Mouse (Mus musculus): ENCODE data around the gene Pum2. TPM values are rescaled to one million over a fixed set of nuclear protein-coding genes. Genes with fewer than 3 reads are reported as not detected.
"Not testable (repeated sequence)": the region's sequence is repeated elsewhere in the genome, so short reads cannot be mapped to it uniquely, and the experiment has no call there.

Pum2 gene
- polyA plus RNA-seq, 2 experiments: 57.5 to 64.3 TPM

GRCm38 (mm10) chr12:8675361-8675760 lies 1.4 kb downstream of the Pum2 start:
- Histone ChIP-seq H3K27ac (replicated peaks; ENCODE audit: low read depth, low read length) (peak overlapping the region; percentile 98; the same call in 1 of the 2 replicates), H3K27me3 (ENCODE audit: control insufficient read depth, insufficient read depth, low read length) (no peaks in the 10 kb centered on the region), H3K4me1 (ENCODE audit: control insufficient read depth, insufficient read depth, low read length) (peaks cover 20% of the 10 kb centered on the region), H3K9me3 (ENCODE audit: control insufficient read depth, low read length) (no peaks in the 10 kb centered on the region), H3K9ac (ENCODE audit: low read depth, low read length, severe bottlenecking) (peak overlapping the region; percentile 100), H3K4me2 (replicated peaks; ENCODE audit: low read depth, low read length, severe bottlenecking) (peak overlapping the region; percentile 61), H3K36me3 (ENCODE audit: control insufficient read depth, insufficient read depth, low read length) (no peaks in the 10 kb centered on the region), H3K4me3 (replicated peaks; ENCODE audit: low read length) (peak overlapping the region; percentile 97)
- peak; percentile 14 for DNase-seq (ENCODE audit: low spot score)
- WGBS: under 1% methylated on average over 7 of the region's 7 CpGs
- ATAC-seq (ENCODE audit: low FRiP score, low read depth): no peak
- no peak for TF ChIP-seq POLR2A (IDR thresholded peaks at IDR 0.05; ENCODE audit: borderline replicate concordance, extremely low read depth, insufficient read depth, insufficient read length)

GRCm38 (mm10) chr12:8676341-8676740 lies 2.4 kb downstream of the Pum2 start:
- Histone ChIP-seq H3K4me2 (replicated peaks; ENCODE audit: low read depth, low read length, severe bottlenecking) (peak overlapping the region; percentile 61), H3K27me3 (ENCODE audit: control insufficient read depth, insufficient read depth, low read length) (no peaks in the 10 kb centered on the region), H3K9ac (ENCODE audit: low read depth, low read length, severe bottlenecking) (no peak overlapping the region), H3K4me3 (replicated peaks; ENCODE audit: low read length) (peak overlapping the region; percentile 97), H3K36me3 (ENCODE audit: control insufficient read depth, insufficient read depth, low read length) (no peaks in the 10 kb centered on the region), H3K9me3 (ENCODE audit: control insufficient read depth, low read length) (no peaks in the 10 kb centered on the region), H3K27ac (replicated peaks; ENCODE audit: low read depth, low read length) (no peak overlapping the region), H3K4me1 (ENCODE audit: control insufficient read depth, insufficient read depth, low read length) (peaks cover 20% of the 10 kb centered on the region)
- 68% methylated on average over 6 of the region's 6 CpGs for WGBS
- TF ChIP-seq POLR2A (IDR thresholded peaks at IDR 0.05; ENCODE audit: borderline replicate concordance, extremely low read depth, insufficient read depth, insufficient read length): no peak
- DNase-seq (ENCODE audit: low spot score) (no peak), ATAC-seq (ENCODE audit: low FRiP score, low read depth) (no peak)

- no peak for ATAC-seq (ENCODE audit: low FRiP score, low read depth)
- Histone ChIP-seq H3K27ac (replicated peaks; ENCODE audit: low read depth, low read length) (no peak overlapping the region), H3K36me3 (ENCODE audit: control insufficient read depth, insufficient read depth, low read length) (peaks cover 2% of the 10 kb centered on the region; the same call in 1 of the 2 replicates), H3K4me2 (replicated peaks; ENCODE audit: low read depth, low read length, severe bottlenecking) (no peak overlapping the region), H3K27me3 (ENCODE audit: control insufficient read depth, insufficient read depth, low read length) (no peaks in the 10 kb centered on the region), H3K9ac (ENCODE audit: low read depth, low read length, severe bottlenecking) (no peak overlapping the region), H3K4me3 (replicated peaks; ENCODE audit: low read length) (no peak overlapping the region), H3K9me3 (ENCODE audit: control insufficient read depth, low read length) (no peaks in the 10 kb centered on the region), H3K4me1 (ENCODE audit: control insufficient read depth, insufficient read depth, low read length) (peaks cover 20% of the 10 kb centered on the region)
- DNase-seq (ENCODE audit: low spot score): no peak
- no peak for TF ChIP-seq POLR2A (IDR thresholded peaks at IDR 0.05; ENCODE audit: borderline replicate concordance, extremely low read depth, insufficient read depth, insufficient read length)
Observed at GRCm38 (mm10) chr12:8677926-8678325, 4.0 kb downstream of the Pum2 start.

- no peak overlapping the region for H3K4me3 ChIP-seq (replicated peaks; ENCODE audit: low read length)
- no peaks in the 10 kb centered on the region for H3K4me1 ChIP-seq (ENCODE audit: control insufficient read depth, insufficient read depth, low read length)
- no peak overlapping the region for H3K9ac ChIP-seq (ENCODE audit: low read depth, low read length, severe bottlenecking)
- H3K27ac ChIP-seq (replicated peaks; ENCODE audit: low read depth, low read length): no peak overlapping the region
- 100% methylated on average over 1 of the region's 1 CpGs for WGBS
- peaks cover 2% of the 10 kb centered on the region; the same call in 1 of the 2 replicates for H3K36me3 ChIP-seq (ENCODE audit: control insufficient read depth, insufficient read depth, low read length)
- DNase-seq (ENCODE audit: low spot score): no peak
- no peaks in the 10 kb centered on the region for H3K9me3 ChIP-seq (ENCODE audit: control insufficient read depth, low read length)
- H3K27me3 ChIP-seq (ENCODE audit: control insufficient read depth, insufficient read depth, low read length): no peaks in the 10 kb centered on the region
- no peak for ATAC-seq (ENCODE audit: low FRiP score, low read depth)
- no peak for TF ChIP-seq POLR2A (IDR thresholded peaks at IDR 0.05; ENCODE audit: borderline replicate concordance, extremely low read depth, insufficient read depth, insufficient read length)
- no peak overlapping the region for H3K4me2 ChIP-seq (replicated peaks; ENCODE audit: low read depth, low read length, severe bottlenecking)
Observed at GRCm38 (mm10) chr12:8684200-8684599, 10.3 kb downstream of the Pum2 start.

GRCm38 (mm10) chr12:8685036-8685435 lies 11.1 kb downstream of the Pum2 start:
- H3K4me2 ChIP-seq (replicated peaks; ENCODE audit: low read depth, low read length, severe bottlenecking): no peak overlapping the region
- H3K9me3 ChIP-seq (ENCODE audit: control insufficient read depth, low read length): no peaks in the 10 kb centered on the region
- no peak overlapping the region for H3K4me3 ChIP-seq (replicated peaks; ENCODE audit: low read length)
- no peak overlapping the region for H3K27ac ChIP-seq (replicated peaks; ENCODE audit: low read depth, low read length)
- no peaks in the 10 kb centered on the region for H3K27me3 ChIP-seq (ENCODE audit: control insufficient read depth, insufficient read depth, low read length)
- DNase-seq (ENCODE audit: low spot score) (no peak), ATAC-seq (ENCODE audit: low FRiP score, low read depth) (no peak)
- H3K36me3 ChIP-seq (ENCODE audit: control insufficient read depth, insufficient read depth, low read length): peaks cover 2% of the 10 kb centered on the region; the same call in 1 of the 2 replicates
- 94% methylated on average over 3 of the region's 3 CpGs for WGBS
- TF ChIP-seq POLR2A (IDR thresholded peaks at IDR 0.05; ENCODE audit: borderline replicate concordance, extremely low read depth, insufficient read depth, insufficient read length): no peak
- no peak overlapping the region for H3K9ac ChIP-seq (ENCODE audit: low read depth, low read length, severe bottlenecking)
- H3K4me1 ChIP-seq (ENCODE audit: control insufficient read depth, insufficient read depth, low read length): no peaks in the 10 kb centered on the region

GRCm38 (mm10) chr12:8689882-8690281 lies 15.9 kb downstream of the Pum2 start:
- 85% methylated on average over 3 of the region's 3 CpGs for WGBS
- DNase-seq (ENCODE audit: low spot score); H3K27me3 ChIP-seq (ENCODE audit: control insufficient read depth, insufficient read depth, low read length); ATAC-seq (ENCODE audit: low FRiP score, low read depth); H3K4me2 ChIP-seq (replicated peaks; ENCODE audit: low read depth, low read length, severe bottlenecking); H3K27ac ChIP-seq (replicated peaks; ENCODE audit: low read depth, low read length); H3K4me3 ChIP-seq (replicated peaks; ENCODE audit: low read length); H3K36me3 ChIP-seq (ENCODE audit: control insufficient read depth, insufficient read depth, low read length); H3K9ac ChIP-seq (ENCODE audit: low read depth, low read length, severe bottlenecking); H3K4me1 ChIP-seq (ENCODE audit: control insufficient read depth, insufficient read depth, low read length); H3K9me3 ChIP-seq (ENCODE audit: control insufficient read depth, low read length): not testable (repeated sequence)

Measured in limb, embryonic 14.5 days (tissue).